Mouse (Mus musculus): ENCODE data around the gene Podn. TPM values are rescaled to one million over a fixed set of nuclear protein-coding genes. Genes with fewer than 3 reads are reported as not detected.
"Not testable (repeated sequence)": the region's sequence is repeated elsewhere in the genome, so short reads cannot be mapped to it uniquely, and the experiment has no call there.

The Podn gene
- total RNA-seq (2021) = 10 to 100 TPM in 1 of 2 experiments, 1 to 10 TPM in 1; 8.7 to 10.4 TPM
- long read RNA-seq, experiment 1, partial matches to known transcripts = 0 of 5 reads
- long read RNA-seq, experiment 1, other reads (novel, unspliced or antisense) = 2 of 5 reads
- long read RNA-seq, experiment 2, partial matches to known transcripts = 0 of 2 reads
- long read RNA-seq, experiment 2, other reads (novel, unspliced or antisense) = 2 of 2 reads

GRCm38 (mm10) chr4:108096345-108096744, at the start of gene Podn:
Gene Podn (minus strand): TSS chr4:108096445.
- Histone ChIP-seq H3K4me3 (no peak within 1 kb of the TSS), H3K27ac (no peak within 1 kb of the TSS)
- no peak for DNase-seq (ENCODE audit: extremely low spot score in 1 of 2, low spot score in 2 of 2)
- no peak for TF ChIP-seq CTCF (IDR thresholded peaks at IDR 0.05)
- intact Hi-C loops (cut with DNase I) = no loop called here

DNA sequence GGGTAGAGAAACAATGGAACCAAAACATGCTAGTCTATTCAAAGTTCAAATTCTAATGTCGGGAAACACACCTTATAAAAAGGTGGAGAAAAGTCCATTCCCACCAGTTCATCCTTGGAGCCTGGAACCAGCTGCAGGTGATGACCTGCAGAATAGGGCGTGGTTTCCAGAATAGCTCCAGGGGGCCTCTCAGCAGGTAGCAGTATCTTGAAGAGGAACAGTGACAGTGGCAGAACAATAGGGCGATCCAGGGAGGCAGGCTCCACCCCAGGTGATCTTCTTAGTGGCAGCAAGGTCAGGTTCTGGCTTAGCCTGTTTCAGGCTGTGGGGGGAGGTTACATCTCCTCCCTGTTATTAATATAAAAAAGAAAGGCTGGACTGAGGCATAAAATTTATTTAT, 49.3 kb upstream of the Podn start:
- H3K4me3 ChIP-seq; intact Hi-C loops (cut with DNase I); DNase-seq (ENCODE audit: extremely low spot score in 1 of 2, low spot score in 2 of 2); H3K27ac ChIP-seq: not testable (repeated sequence)

DNA sequence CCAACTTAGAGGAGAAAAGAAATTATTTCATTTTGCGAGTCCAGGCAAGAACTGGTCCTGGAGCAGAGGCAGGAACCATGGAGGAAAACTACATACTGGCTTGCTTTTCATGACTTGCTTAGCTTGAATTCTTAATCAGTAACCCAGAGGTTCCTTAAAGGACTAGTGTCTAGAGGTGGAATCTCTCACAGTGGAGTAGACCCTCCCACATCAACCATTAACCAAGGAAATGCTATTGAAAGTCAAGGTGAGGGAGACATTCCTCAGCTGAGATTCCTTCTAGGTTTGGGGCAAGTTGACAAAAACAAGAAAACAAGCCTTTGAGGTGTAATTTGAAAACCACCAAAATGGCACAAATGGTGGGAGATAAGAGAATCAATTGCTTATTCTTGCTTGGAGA, 48.6 kb upstream of the Podn start, which contains the start of gene Scp2:
TSS of gene Scp2 (minus strand) at position 119 of the 400 bp plus-strand sequence.
- intact Hi-C loops (cut with DNase I) = no loop called here
- H3K27ac ChIP-seq = no peak within 1 kb of the TSS
- TF ChIP-seq CTCF (IDR thresholded peaks at IDR 0.05) = no peak
- H3K4me3 ChIP-seq = no peak within 1 kb of the TSS
- DNase-seq (ENCODE audit: extremely low spot score in 1 of 2, low spot score in 2 of 2) = no peak

GRCm38 (mm10) chr4:108143778-108144177, 47.5 kb upstream of the Podn start:
- intact Hi-C loops (cut with DNase I) = no loop called here
- H3K4me3 ChIP-seq = no peak overlapping the region
- TF ChIP-seq CTCF (IDR thresholded peaks at IDR 0.05) = no peak
- H3K27ac ChIP-seq = no peak overlapping the region
- DNase-seq (ENCODE audit: extremely low spot score in 1 of 2, low spot score in 2 of 2) = no peak

DNA sequence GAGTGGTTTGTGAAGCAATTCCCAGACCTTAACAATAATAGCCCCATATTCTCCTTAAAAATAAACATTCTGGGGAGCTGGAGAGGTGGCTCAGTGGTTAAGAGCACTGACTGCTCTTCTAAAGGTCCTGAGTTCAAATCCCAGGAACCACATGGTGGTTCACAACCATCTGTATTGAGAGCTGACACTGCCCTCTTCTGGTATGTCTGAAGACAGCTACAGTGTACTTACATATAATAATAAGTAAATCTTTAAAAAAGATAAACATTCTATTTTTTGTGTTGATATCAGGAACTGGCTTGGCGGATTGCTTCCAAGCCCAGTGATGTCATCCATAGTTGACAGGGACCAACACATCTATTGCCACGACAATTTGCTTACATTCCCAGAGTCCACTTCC, 46.9 kb upstream of the Podn start:
- peak; percentile 31 for TF ChIP-seq CTCF (IDR thresholded peaks at IDR 0.05)
- DNase-seq (ENCODE audit: extremely low spot score in 1 of 2, low spot score in 2 of 2); H3K27ac ChIP-seq; intact Hi-C loops (cut with DNase I); H3K4me3 ChIP-seq: not testable (repeated sequence)

DNA sequence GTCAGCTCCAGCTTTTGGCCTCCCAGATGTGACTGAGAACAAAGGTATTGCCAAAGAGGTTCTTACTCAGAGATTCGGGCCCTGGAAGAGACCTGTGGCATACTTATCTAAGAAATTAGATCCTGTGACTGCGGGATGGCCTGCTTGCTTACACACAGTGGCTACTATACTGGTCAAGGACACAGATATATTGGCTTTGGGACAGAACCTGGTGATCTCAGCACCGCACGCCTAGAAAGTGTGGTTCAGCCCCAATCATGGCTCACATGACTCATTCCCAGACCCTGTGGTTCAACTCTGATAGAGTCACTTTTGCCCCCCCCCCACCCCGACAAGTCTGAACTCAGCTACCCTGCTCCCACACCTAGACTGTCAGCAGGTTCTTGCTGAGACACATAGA, 40.7 kb upstream of the Podn start:
- DNase-seq (ENCODE audit: extremely low spot score in 1 of 2, low spot score in 2 of 2) = no peak
- intact Hi-C loops (cut with DNase I) = no loop called here
- no peak overlapping the region for H3K27ac ChIP-seq
- no peak overlapping the region for H3K4me3 ChIP-seq
- TF ChIP-seq CTCF (IDR thresholded peaks at IDR 0.05) = no peak

DNA sequence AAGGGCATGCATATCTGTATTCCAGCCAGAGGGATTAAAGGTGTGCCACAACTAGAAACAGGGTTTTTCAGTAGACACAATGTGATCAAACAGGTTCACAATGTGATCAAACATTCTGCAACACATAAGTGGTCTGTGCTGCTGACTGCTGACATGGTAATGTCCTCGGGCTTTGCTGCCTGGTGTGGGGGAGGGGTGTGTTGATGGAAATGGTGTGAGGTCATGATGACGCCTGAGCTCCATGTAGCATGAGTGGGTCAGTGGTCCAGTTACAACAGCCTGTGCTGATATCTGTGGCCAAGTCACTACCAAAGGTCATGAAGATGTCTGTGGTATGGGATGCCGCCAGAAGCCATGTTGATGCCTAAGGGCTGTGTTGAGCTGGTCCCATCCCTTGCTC, 34.2 kb upstream of the Podn start:
- H3K27ac ChIP-seq = no peak overlapping the region
- TF ChIP-seq CTCF (IDR thresholded peaks at IDR 0.05) = no peak
- DNase-seq (ENCODE audit: extremely low spot score in 1 of 2, low spot score in 2 of 2) = no peak
- H3K4me3 ChIP-seq = no peak overlapping the region
- intact Hi-C loops (cut with DNase I) = no loop called here

- TF ChIP-seq CTCF (IDR thresholded peaks at IDR 0.05) = no peak
- DNase-seq (ENCODE audit: extremely low spot score in 1 of 2, low spot score in 2 of 2) = no peak
- Histone ChIP-seq H3K4me3 (no peak overlapping the region), H3K27ac (no peak overlapping the region)
- intact Hi-C loops (cut with DNase I) = no loop called here
Observed at GRCm38 (mm10) chr4:108128339-108128738, 32.1 kb upstream of the Podn start.

DNA sequence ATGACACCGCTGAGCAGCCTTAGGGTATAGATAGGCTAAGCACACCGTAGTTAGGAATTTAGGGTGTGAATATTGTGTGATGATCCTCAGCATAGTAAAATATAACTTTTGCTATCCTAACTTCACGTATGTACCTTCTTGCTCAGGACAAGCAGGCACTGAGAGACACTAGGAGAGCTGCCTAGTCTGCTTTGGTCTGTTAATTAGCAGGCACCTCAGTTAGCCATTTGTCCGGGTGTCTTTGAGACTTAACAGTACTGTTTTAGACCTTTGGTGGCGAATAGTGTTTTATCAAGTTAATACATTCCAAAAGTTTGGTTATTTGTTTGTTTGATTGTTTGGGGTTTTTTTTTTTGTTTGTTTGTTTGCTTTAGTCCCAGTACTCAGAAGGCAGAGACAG, 31.3 kb upstream of the Podn start:
- no peak for TF ChIP-seq CTCF (IDR thresholded peaks at IDR 0.05)
- no peak overlapping the region for H3K27ac ChIP-seq
- intact Hi-C loops (cut with DNase I) = no loop called here
- no peak for DNase-seq (ENCODE audit: extremely low spot score in 1 of 2, low spot score in 2 of 2)
- no peak overlapping the region for H3K4me3 ChIP-seq

DNA sequence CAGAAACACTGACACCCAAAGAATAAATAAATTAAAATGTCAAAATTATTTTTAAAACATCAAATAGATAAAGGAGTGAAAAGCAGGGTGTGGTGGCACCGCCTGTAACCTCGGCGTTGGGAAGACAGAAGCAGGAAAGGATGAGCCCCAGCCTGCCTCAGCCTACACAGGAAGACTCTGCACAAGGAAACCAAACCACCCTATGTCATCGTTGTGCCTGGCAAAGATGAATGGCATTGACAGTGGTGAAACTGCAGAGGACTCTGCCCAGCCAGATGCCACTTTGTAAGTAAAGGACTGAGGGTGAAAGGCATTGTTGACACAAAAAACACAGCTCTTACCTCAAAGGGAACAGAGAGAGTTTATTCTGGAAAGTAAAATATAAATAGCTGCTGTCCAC, 30.0 kb upstream of the Podn start:
- intact Hi-C loops (cut with DNase I) = no loop called here
- Histone ChIP-seq H3K4me3 (no peak overlapping the region), H3K27ac (no peak overlapping the region)
- no peak for DNase-seq (ENCODE audit: extremely low spot score in 1 of 2, low spot score in 2 of 2)
- no peak for TF ChIP-seq CTCF (IDR thresholded peaks at IDR 0.05)

DNA sequence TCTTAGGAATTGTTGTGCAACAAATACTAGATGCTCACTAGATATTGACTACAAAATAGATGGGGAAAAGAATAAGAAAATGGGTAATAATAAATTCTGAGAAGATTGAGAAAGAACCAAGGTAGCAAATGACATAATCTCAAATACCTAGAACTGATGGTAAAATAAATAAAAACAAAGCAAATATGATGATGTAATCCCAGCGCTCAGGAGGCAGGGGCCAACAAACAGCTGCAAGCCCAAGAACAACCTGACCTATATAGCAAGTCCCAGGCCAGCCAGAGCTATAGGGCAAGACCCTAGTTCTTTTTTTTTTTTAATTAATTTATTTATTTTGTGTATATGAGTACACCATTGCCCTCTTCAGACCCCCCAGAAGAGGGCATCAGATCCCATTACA, 27.9 kb upstream of the Podn start:
- no peak overlapping the region for H3K27ac ChIP-seq
- intact Hi-C loops (cut with DNase I) = no loop called here
- no peak for TF ChIP-seq CTCF (IDR thresholded peaks at IDR 0.05)
- H3K4me3 ChIP-seq = no peak overlapping the region
- DNase-seq (ENCODE audit: extremely low spot score in 1 of 2, low spot score in 2 of 2) = no peak

DNA sequence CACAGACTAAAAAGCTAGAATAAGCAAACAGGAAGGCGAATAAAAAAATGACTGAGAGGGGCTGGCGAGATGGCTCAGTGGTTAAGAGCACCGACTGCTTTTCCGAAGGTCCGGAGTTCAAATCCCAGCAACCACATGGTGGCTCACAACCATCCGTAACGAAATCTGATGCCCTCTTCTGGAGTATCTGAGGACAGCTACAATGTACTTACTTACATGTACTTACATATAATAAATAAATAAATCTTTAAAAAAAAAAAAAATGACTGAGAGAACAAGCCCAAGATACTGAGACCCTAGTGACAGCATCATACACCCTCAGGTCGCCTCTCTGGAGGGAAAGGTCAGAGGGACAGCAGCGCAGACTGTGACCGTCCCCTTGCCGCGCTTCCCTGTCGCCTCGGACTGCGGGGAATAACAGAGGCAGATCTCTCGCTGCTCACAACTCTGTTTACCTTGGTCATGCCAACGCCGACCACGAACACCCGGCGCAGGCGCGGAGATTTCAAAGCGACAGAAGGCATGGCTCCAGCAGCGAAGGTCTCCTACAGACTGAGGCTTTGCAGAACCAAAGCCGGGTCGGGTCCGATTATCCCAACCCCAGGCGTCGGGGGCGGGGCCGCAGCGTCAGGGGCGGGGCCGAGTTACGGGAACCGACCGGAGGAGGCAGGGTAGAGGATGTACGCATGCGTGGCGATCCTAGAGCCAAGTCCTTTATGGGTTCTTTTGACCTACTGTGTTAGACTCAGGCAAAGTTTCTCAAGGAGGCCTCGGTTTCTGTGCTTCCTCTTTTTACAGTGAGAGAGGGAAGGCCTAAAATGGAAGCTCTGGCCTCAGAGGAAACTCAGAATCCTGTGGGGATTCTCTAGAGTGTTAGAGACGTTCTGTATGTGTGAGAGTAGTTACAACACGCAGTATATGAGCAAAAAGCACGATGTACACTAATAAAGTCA, 22.0 kb upstream of the Podn start:
- intact Hi-C loops (cut with DNase I) = loop anchor here (1.0 to 5.0 kb wide), 4 partner anchors 48 to 226 kb away; partner anchors contain the start of genes Coa7 and Echdc2
- peak overlapping the region; percentile 88 for H3K27ac ChIP-seq
- peak overlapping the region; percentile 60 for H3K4me3 ChIP-seq
- TF ChIP-seq CTCF (IDR thresholded peaks at IDR 0.05) = no peak; the same call in none of the 2 replicates
- peak; percentile 91 to 94 for DNase-seq (ENCODE audit: extremely low spot score in 1 of 2, low spot score in 2 of 2)
